Mouse (Mus musculus): Measurements from ENCODE around the gene Ttll11.

- TF ChIP-seq CTCF (IDR thresholded peaks at IDR 0.05; ENCODE audit: low read depth) (peak; percentile 91), EP300 (IDR thresholded peaks at IDR 0.05; ENCODE audit: low read depth) (no peak)
Measured at GRCm38 (mm10) chr2:36008071-36008470, 28.4 kb upstream of the Ttll11 start.
